Mouse (Mus musculus): ENCODE measurements around the gene Vps11. TPM values are rescaled to one million over a fixed set of nuclear protein-coding genes. Genes with fewer than 3 reads are reported as not detected.
A peak's percentile ranks its signal among the peaks of the same experiment; 100 is the strongest.

Gene Vps11
- polyA plus RNA-seq, 1 experiment from 2014 or later = 37.1 TPM

DNA sequence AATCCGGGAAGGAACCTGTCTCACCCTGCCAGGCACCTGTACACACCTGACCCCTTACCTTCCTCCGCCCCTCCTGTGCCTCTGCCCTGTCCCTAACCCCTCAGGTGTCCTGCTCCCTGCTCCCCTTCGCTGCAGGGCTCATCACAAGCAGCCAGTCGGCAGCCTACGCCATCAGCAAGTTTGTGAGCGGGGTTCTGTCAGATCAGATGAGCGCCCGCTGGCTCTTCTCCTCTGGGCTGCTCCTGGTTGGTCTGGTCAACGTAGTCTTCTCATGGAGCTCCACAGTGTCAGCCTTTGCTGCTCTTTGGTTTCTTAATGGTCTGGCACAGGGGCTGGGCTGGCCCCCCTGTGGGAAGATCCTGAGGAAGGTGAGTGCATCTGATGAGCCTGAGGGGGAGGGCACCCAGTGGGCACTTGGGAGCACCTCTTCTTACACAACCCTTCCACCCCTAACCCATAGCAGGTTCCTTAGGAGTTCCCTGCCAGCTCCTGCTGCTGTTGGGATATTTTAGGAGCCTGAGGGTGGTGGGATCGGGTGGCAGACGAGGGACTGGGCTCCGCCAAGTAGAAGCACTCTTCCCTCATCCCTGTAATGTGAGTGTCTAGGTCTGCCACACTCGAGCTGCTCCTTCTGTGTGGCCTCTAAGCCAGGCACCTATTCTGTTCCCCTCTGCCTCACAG is 37.8 kb upstream of the Vps11 start:
- no peak overlapping the region for H3K27ac ChIP-seq (ENCODE audit: low read length)
- no peaks in the 10 kb centered on the region for H3K9me3 ChIP-seq (ENCODE audit: control insufficient read depth, low read length)
- peaks cover 13% of the 10 kb centered on the region for H3K4me1 ChIP-seq (ENCODE audit: control insufficient read depth, insufficient read depth, low read length)
- no peaks in the 10 kb centered on the region for H3K27me3 ChIP-seq (replicated peaks; ENCODE audit: control insufficient read depth, insufficient read depth, low read length)
- WGBS = 79% methylated on average over 13 of the region's 13 CpGs
- H3K4me3 ChIP-seq (ENCODE audit: low read length) = peak overlapping the region; percentile 85
- H3K4me2 ChIP-seq (ENCODE audit: low read depth, low read length) = peak overlapping the region; percentile 84
- ATAC-seq = no peak
- H3K9ac ChIP-seq (ENCODE audit: low read depth, low read length) = peak overlapping the region; percentile 89
- peaks cover 4% of the 10 kb centered on the region; the same call in 1 of the 2 replicates for H3K36me3 ChIP-seq (ENCODE audit: control insufficient read depth, insufficient read depth, low read length)

DNA sequence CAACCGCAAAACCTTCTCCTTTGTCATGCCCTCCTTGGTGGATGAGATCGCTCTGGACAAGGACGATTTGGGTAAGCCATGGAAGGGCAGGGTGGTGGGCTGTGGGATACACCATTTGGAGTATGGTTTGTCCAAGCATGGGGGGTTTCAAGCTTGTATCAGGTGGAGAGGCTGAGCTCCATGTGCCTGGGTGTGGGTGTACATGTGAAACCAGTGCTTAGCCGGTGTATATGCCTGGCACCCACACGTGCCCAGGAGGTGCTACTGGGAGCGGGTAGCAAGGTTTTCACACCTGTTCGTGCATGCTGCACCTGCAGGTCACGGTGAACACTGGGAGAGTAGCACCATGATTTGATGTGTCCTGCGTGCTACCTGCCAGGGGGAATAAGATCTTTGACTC is 37.1 kb upstream of the Vps11 start:
- Histone ChIP-seq H3K4me1 (ENCODE audit: control insufficient read depth, insufficient read depth, low read length) (peaks cover 13% of the 10 kb centered on the region), H3K4me2 (ENCODE audit: low read depth, low read length) (peak overlapping the region; percentile 84), H3K27ac (ENCODE audit: low read length) (peak overlapping the region; percentile 90), H3K36me3 (ENCODE audit: control insufficient read depth, insufficient read depth, low read length) (no peaks in the 10 kb centered on the region), H3K27me3 (replicated peaks; ENCODE audit: control insufficient read depth, insufficient read depth, low read length) (no peaks in the 10 kb centered on the region), H3K9me3 (ENCODE audit: control insufficient read depth, low read length) (no peaks in the 10 kb centered on the region), H3K9ac (ENCODE audit: low read depth, low read length) (peak overlapping the region; percentile 89), H3K4me3 (ENCODE audit: low read length) (peak overlapping the region; percentile 85)
- ATAC-seq = no peak
- WGBS = 63% methylated on average over 9 of the region's 9 CpGs

DNA sequence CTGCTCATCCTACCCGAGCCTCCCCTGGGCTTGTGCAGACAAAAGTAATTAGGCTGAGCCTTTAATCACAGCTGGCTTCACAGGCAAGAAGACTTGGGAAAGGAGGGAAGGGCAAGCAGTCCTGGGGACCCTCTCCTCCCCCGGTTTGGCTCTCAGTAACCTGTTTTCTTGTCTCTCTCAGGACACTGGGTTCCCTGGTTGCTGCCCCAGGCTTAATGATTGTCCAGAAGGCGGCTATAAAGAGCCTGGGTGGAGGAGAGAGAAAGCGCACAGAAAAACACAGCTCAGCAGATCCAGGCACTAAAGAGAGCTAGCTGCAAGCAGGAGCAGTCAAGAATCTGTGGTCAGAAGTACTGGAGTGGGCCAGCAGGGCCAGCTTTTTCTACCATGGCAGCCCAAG is 36.6 kb upstream of the Vps11 start:
- peak overlapping the region; percentile 89 for H3K9ac ChIP-seq (ENCODE audit: low read depth, low read length)
- no peaks in the 10 kb centered on the region for H3K36me3 ChIP-seq (ENCODE audit: control insufficient read depth, insufficient read depth, low read length)
- peak overlapping the region; percentile 84 for H3K4me2 ChIP-seq (ENCODE audit: low read depth, low read length)
- WGBS = 27% methylated on average over 4 of the region's 4 CpGs
- ATAC-seq = peak; percentile 11; the same call in 1 of the 2 replicates
- no peaks in the 10 kb centered on the region for H3K9me3 ChIP-seq (ENCODE audit: control insufficient read depth, low read length)
- peak overlapping the region; percentile 85 for H3K4me3 ChIP-seq (ENCODE audit: low read length)
- peak overlapping the region; percentile 90 for H3K27ac ChIP-seq (ENCODE audit: low read length)
- H3K27me3 ChIP-seq (replicated peaks; ENCODE audit: control insufficient read depth, insufficient read depth, low read length) = no peaks in the 10 kb centered on the region
- peaks cover 13% of the 10 kb centered on the region for H3K4me1 ChIP-seq (ENCODE audit: control insufficient read depth, insufficient read depth, low read length)

DNA sequence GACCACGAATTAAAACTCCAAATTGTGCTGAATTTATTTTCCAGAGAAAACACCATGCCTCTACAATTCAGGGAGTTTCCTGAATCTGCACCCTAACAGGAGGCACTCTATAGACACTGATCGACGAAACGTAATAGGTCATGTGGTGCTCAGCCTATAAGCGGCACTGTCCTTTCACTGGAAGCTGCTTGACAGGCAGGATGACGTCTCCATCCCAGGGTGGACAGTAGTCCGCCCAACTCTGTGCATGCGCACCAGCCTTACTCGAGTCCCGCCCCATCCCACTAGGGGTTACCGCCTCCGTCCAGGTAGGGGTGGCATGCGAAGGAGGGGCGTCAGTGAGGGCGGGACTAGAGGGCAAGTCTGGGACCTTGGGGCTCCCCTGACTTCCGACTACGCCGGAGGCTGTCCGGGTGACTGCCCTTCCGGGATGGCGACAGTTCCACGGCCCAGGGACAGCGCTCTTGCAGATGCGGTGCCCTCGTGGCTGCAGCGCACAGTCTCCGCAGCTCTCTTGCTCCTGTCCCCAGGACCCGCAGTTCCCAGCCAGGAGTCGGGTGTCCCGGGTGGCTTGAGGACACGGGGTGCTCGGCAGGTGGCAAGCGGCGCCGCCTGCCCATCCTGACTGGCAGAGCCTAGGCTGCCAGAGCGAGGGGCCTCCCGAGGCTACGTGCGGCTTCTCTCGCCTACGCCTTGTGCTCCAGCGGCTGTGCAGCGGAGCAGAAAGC is 35.4 kb upstream of the Vps11 start, which contains the start of gene Slc37a4:
Gene Slc37a4, plus strand, starts transcription at position 169 of the 728 bp plus-strand sequence.
- peak; percentile 97 for ATAC-seq
- no peaks in the 10 kb centered on the region for H3K36me3 ChIP-seq (ENCODE audit: control insufficient read depth, insufficient read depth, low read length)
- under 1% methylated on average over 43 of the region's 43 CpGs for WGBS

DNA sequence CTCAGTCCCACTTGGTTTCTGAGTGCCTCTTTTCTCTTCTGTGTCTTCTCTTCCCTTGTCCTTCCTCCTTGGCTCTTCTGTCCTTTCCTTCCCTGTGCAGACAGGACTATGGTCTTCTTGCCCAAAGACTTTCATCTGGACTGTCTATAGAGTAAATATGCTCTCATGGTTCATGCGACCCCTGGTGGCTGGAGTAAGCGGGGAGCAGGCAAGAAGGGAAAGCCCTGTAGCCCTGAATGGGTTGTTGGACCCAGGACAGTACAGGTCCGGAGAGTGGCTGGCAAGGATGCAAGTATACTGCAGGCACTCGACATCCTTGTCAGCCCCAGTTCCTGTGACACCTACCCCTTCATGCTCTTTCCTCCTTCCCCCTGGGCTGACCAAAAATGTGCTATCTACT is 30.0 kb upstream of the Vps11 start:
- H3K9ac ChIP-seq (ENCODE audit: low read depth, low read length) = no peak overlapping the region
- no peaks in the 10 kb centered on the region for H3K27me3 ChIP-seq (replicated peaks; ENCODE audit: control insufficient read depth, insufficient read depth, low read length)
- H3K4me3 ChIP-seq (ENCODE audit: low read length) = no peak overlapping the region
- H3K4me1 ChIP-seq (ENCODE audit: control insufficient read depth, insufficient read depth, low read length) = 0 out of 2 replicates have a peak, but pooled peaks cover 3% of the 10 kb centered on the region
- H3K4me2 ChIP-seq (ENCODE audit: low read depth, low read length) = no peak overlapping the region
- H3K9me3 ChIP-seq (ENCODE audit: control insufficient read depth, low read length) = no peaks in the 10 kb centered on the region
- no peak overlapping the region for H3K27ac ChIP-seq (ENCODE audit: low read length)
- peaks cover 23% of the 10 kb centered on the region for H3K36me3 ChIP-seq (ENCODE audit: control insufficient read depth, insufficient read depth, low read length)
- peak; percentile 27 for ATAC-seq
- 43% methylated on average over 4 of the region's 4 CpGs for WGBS

More for the DNA sequence above, 35.4 kb upstream of the Vps11 start, which contains the start of gene Slc37a4:
- Histone ChIP-seq H3K9ac (ENCODE audit: low read depth, low read length) (peak within 1 kb of the TSS; percentile 89), H3K4me1 (ENCODE audit: control insufficient read depth, insufficient read depth, low read length) (peaks cover 13% of the 10 kb centered on the region), H3K4me2 (ENCODE audit: low read depth, low read length) (peak within 1 kb of the TSS; percentile 84), H3K4me3 (ENCODE audit: low read length) (peak within 1 kb of the TSS; percentile 85), H3K27me3 (replicated peaks; ENCODE audit: control insufficient read depth, insufficient read depth, low read length) (no peaks in the 10 kb centered on the region), H3K27ac (ENCODE audit: low read length) (peak within 1 kb of the TSS; percentile 97), H3K9me3 (ENCODE audit: control insufficient read depth, low read length) (no peaks in the 10 kb centered on the region)

DNA sequence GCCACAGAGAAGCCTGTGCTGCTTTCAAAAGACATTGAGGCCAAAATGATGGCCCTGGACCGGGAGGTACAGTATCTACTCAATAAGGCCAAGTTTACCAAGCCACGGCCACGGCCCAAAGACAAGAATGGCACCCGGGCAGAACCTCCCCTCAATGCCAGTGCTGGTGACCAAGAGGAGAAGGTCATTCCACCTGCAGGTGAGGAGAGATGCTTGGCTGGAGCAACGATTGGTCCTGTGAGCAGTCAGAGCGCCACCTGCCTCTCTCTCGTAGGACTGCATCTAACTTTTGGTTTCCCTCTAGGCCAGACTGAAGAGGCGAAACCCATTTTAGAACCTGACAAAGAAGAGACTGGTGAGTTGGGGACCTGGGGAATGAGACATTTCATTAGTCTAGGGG is 27.8 kb upstream of the Vps11 start:
- Histone ChIP-seq H3K4me2 (ENCODE audit: low read depth, low read length) (no peak overlapping the region), H3K27ac (ENCODE audit: low read length) (no peak overlapping the region), H3K4me3 (ENCODE audit: low read length) (no peak overlapping the region), H3K4me1 (ENCODE audit: control insufficient read depth, insufficient read depth, low read length) (no peaks in the 10 kb centered on the region), H3K36me3 (ENCODE audit: control insufficient read depth, insufficient read depth, low read length) (peaks cover 30% of the 10 kb centered on the region), H3K9ac (ENCODE audit: low read depth, low read length) (no peak overlapping the region), H3K27me3 (replicated peaks; ENCODE audit: control insufficient read depth, insufficient read depth, low read length) (no peaks in the 10 kb centered on the region), H3K9me3 (ENCODE audit: control insufficient read depth, low read length) (no peaks in the 10 kb centered on the region)
- 54% methylated on average over 8 of the region's 8 CpGs for WGBS
- no peak for ATAC-seq

DNA sequence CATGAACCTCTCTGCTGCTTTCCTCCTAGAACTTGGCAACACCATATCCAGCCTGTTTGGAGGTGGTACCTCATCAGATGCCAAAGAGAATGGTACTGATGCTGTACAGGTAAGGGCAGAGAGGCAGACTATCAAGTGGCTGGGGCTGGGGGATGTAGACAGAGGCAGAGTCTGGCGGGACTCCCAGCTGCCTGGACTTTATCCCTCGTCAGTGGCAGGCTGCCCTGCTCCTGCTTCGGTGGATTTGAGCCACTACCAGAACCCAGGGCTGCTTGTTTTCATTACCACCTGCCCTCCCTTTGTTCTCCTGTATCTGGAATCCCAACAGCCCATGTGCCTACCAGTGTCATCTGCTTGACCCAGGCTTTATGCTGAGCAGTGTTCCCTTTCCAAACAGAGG is 25.8 kb upstream of the Vps11 start:
- Histone ChIP-seq H3K4me1 (ENCODE audit: control insufficient read depth, insufficient read depth, low read length) (no peaks in the 10 kb centered on the region), H3K36me3 (ENCODE audit: control insufficient read depth, insufficient read depth, low read length) (peaks cover 36% of the 10 kb centered on the region), H3K27ac (ENCODE audit: low read length) (no peak overlapping the region), H3K27me3 (replicated peaks; ENCODE audit: control insufficient read depth, insufficient read depth, low read length) (no peaks in the 10 kb centered on the region), H3K4me3 (ENCODE audit: low read length) (no peak overlapping the region), H3K9me3 (ENCODE audit: control insufficient read depth, low read length) (no peaks in the 10 kb centered on the region), H3K4me2 (ENCODE audit: low read depth, low read length) (no peak overlapping the region), H3K9ac (ENCODE audit: low read depth, low read length) (no peak overlapping the region)
- 74% methylated on average over 3 of the region's 3 CpGs for WGBS
- no peak for ATAC-seq

DNA sequence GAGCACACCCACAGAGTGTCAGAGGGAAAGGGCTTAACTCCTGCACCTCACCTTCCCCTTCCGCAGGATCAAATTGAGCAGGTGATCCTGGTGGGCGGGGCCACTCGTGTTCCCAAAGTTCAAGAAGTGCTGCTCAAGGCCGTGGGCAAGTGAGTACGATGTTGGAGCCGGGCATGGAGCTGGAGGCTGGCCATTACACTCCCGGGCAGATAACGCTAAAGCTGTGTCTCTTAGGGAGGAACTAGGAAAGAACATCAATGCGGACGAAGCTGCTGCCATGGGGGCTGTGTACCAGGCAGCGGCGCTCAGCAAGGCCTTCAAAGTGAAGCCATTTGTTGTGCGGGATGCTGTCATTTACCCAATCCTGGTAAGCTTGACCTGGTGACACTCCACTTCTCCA is 23.1 kb upstream of the Vps11 start:
- no peaks in the 10 kb centered on the region for H3K9me3 ChIP-seq (ENCODE audit: control insufficient read depth, low read length)
- H3K4me2 ChIP-seq (ENCODE audit: low read depth, low read length) = no peak overlapping the region
- peaks cover 10% of the 10 kb centered on the region for H3K4me1 ChIP-seq (ENCODE audit: control insufficient read depth, insufficient read depth, low read length)
- H3K36me3 ChIP-seq (ENCODE audit: control insufficient read depth, insufficient read depth, low read length) = peaks cover 32% of the 10 kb centered on the region
- no peak for ATAC-seq
- no peak overlapping the region for H3K27ac ChIP-seq (ENCODE audit: low read length)
- H3K4me3 ChIP-seq (ENCODE audit: low read length) = no peak overlapping the region
- no peaks in the 10 kb centered on the region for H3K27me3 ChIP-seq (replicated peaks; ENCODE audit: control insufficient read depth, insufficient read depth, low read length)
- 91% methylated on average over 13 of the region's 13 CpGs for WGBS
- H3K9ac ChIP-seq (ENCODE audit: low read depth, low read length) = no peak overlapping the region

DNA sequence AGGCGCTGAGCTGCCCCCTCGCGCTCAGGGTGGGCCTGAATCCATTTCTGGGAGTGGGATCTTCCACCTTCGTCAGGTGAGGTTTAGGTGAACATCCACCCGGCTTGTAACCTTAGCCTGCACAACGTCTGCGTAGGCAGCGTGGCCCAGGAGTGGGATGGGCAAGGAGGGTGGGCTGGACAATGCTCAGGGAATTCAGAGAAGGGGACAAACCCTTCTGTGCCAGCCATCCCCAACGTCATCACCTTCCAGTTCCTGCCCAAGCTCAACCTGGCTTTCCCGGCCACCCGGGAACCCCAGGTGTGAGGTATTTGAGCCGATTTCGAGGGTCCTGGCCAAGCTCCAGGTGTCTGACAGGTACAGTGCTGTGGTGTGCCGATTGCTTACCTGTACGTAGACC is 18.4 kb upstream of the Vps11 start:
- Histone ChIP-seq H3K4me1 (ENCODE audit: control insufficient read depth, insufficient read depth, low read length) (peaks cover 12% of the 10 kb centered on the region), H3K36me3 (ENCODE audit: control insufficient read depth, insufficient read depth, low read length) (0 out of 2 replicates have a peak, but pooled peaks cover 16% of the 10 kb centered on the region), H3K4me2 (ENCODE audit: low read depth, low read length) (peak overlapping the region; percentile 88), H3K9ac (ENCODE audit: low read depth, low read length) (peak overlapping the region; percentile 92), H3K4me3 (ENCODE audit: low read length) (peak overlapping the region; percentile 93), H3K27ac (ENCODE audit: low read length) (peak overlapping the region; percentile 84), H3K9me3 (ENCODE audit: control insufficient read depth, low read length) (no peaks in the 10 kb centered on the region), H3K27me3 (replicated peaks; ENCODE audit: control insufficient read depth, insufficient read depth, low read length) (no peaks in the 10 kb centered on the region)
- WGBS = 5% methylated on average over 15 of the region's 15 CpGs
- peak; percentile 33 for ATAC-seq

All from intestine, embryonic 16.5 days (tissue).